Mouse (Mus musculus): Measurements from ENCODE around the gene Serpina1f. TPM values are rescaled to one million over a fixed set of nuclear protein-coding genes. Genes with fewer than 3 reads are reported as not detected.

Gene Serpina1f
- not detected in 2 replicates for polyA plus RNA-seq (2015; fragmentation: Nextera tagmentation; extraction: Ambion mirVana)

DNA sequence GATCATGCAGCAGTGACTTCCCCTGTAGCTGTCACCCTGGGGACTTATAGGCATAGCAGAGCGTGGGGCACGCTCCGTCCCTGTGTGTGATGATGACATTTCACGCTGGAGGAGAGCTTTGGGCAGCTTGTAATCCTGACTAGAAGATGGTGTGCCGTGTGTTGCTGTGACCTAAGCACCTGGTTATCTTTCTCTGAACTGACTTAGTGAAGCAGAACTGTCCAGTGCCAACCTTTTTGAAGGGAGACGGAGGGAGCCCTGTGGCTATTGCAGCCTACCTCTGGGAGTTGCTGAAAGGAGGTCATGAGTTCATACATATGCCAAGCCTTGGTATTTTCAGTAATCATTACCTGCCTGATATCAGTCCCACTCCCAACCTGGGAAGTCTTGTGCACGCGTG, at the start of gene Serpina1f:
Gene Serpina1f, minus strand, starts transcription at position 101 of the 400 bp plus-strand sequence.

DNA sequence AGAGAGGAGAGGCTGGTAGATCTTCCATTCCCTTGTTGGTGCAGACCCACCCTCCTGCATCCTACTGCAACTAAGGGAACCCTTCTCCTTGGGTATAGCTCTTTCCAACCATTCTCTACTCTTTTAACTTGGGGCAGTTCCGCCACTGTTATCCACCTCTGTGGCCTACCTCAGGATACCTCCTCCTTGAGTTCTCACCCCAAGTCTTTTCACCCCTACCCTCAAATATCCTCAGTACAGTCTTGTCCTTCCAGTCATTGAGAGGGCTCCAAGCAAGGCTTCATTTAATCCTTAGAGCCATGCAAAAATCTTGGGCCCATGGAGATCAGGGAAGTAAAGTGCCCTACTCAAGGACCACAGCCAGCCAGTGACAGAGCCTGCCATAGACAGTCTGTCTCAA, 19.3 kb downstream of the Serpina1f start, which contains the start of gene Serpina16:
Gene Serpina16, minus strand, starts transcription at position 101 of the 400 bp plus-strand sequence.

DNA sequence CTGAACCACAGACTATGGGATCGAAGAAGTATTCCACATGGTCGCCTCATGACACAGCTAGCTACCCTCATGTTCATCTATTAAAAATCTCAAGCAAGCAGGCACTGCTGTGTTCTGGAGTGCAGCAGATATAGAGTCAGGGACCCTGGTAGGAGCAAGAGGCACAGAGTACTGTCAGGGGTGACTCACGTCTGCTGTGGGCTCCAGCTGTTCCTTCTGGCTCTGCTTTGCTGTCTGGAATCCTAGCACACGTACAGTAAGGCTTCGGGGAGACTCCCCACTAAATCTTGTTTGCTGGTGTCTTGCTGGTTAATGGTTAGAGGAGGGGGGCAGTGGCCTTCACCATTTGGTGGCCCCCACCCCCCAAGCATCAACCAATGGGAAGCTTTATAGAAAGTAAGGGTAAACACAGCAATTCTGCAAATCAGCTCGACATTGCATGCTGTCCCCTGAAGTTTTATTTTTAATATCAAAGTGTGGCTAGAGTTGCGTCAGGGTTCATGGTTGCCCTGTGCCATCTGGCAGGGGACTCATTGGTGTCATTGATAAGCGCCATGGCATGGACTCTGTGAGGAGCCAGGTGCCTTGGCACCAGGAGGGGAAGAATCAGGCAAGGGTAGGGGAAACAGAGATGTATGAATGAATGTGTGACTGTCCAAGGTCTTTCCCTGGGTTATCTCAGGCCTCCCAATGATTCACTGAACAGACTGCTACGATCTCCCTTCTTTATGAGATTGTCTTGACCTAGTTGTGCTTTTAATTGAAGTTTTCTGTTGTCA, 38.3 kb downstream of the Serpina1f start, which contains the start of gene Serpina6:
Gene Serpina6, minus strand, starts transcription at position 365 of the 779 bp plus-strand sequence.

Other genes starting within 250 kb of the Serpina1f start
- 0.25 and 1.2 TPM in 2 replicates for gene Ifi27l2b, start 238.3 kb downstream of the Serpina1f start, polyA plus RNA-seq (2015; fragmentation: Nextera tagmentation; extraction: Ambion mirVana)
- gene Ppp4r4, start 163.2 kb downstream of the Serpina1f start, polyA plus RNA-seq (2015; fragmentation: Nextera tagmentation; extraction: Ambion mirVana): 1.2 and 1.5 TPM in 2 replicates
- gene Serpina10, start 64.1 kb downstream of the Serpina1f start, polyA plus RNA-seq (2015; fragmentation: Nextera tagmentation; extraction: Ambion mirVana): 1.3 and 1.5 TPM in 2 replicates
- 0.65 and 0.69 TPM in 2 replicates for gene Serpina6, start 38.3 kb downstream of the Serpina1f start, polyA plus RNA-seq (2015; fragmentation: Nextera tagmentation; extraction: Ambion mirVana)
- gene Serpina16, start 19.4 kb downstream of the Serpina1f start, polyA plus RNA-seq (2015; fragmentation: Nextera tagmentation; extraction: Ambion mirVana): 0.08 TPM in 1 of 2 replicates, not detected in the other
- gene Serpina1d, start 78.1 kb upstream of the Serpina1f start, polyA plus RNA-seq (2015; fragmentation: Nextera tagmentation; extraction: Ambion mirVana): 59.0 and 87.8 TPM in 2 replicates
- gene Serpina1b, start 134.8 kb upstream of the Serpina1f start, polyA plus RNA-seq (2015; fragmentation: Nextera tagmentation; extraction: Ambion mirVana): 70.9 and 103 TPM in 2 replicates
- 65.9 and 92.8 TPM in 2 replicates for gene Serpina1a, start 168.0 kb upstream of the Serpina1f start, polyA plus RNA-seq (2015; fragmentation: Nextera tagmentation; extraction: Ambion mirVana)
- 28.3 and 41.0 TPM in 2 replicates for gene Serpina1c, start 209.4 kb upstream of the Serpina1f start, polyA plus RNA-seq (2015; fragmentation: Nextera tagmentation; extraction: Ambion mirVana)